Mouse (Mus musculus) erythroblast, embryonic 14.5 days (primary cell): Measurements from ENCODE around the gene Erc1.

Experiments used
- GATA1 ChIP-seq: IDR thresholded peaks from 2 replicates; pipeline ENCODE4 v1.6.1; 2012; ENCODE audit warnings: low read length, inconsistent platforms, mixed read lengths
- TAL1 ChIP-seq: IDR thresholded peaks from 3 replicates; pipeline ENCODE4 v1.6.1; 2012; ENCODE audit warnings: low read length, inconsistent platforms, mixed read lengths

DNA sequence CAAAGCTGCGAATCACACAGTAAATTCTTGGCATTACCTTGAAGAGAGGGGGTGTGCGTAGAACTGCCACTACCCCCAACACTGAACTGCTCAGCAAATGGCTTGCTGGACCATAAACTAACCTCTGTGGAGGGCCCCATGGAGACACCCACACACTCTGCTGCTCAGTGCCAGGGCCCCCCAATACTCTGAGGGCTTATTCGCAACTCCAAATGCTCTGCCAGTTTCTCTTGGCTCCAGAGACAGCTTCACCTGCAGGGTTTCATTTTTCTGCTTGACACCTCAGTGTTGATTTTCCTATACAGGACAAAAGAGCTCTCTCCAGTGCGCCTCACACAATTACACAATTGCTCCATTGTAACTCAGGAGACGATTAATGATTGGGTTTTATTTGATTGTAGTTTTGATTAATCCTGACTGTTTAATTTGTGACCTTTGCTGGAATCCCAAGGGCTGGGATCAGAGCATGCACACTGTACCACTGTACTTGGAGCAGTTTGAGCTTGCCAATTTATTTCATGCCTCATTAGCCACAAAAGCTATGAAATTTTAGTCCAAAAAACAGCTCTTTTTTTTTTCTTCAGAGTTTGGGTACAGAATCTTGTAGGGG lies 173.7 kb downstream of the Erc1 start:
- TF ChIP-seq GATA1 (no peak), TAL1 (no peak)
